Mouse (Mus musculus): ENCODE results near the gene Gm49366. TPM values are rescaled to one million over a fixed set of nuclear protein-coding genes. Genes with fewer than 3 reads are reported as not detected.

Gm49366 gene
- polyA plus RNA-seq, 1 experiment: not detected

- WGBS: 70% methylated on average over 2 of the region's 2 CpGs
- H3K4me1 ChIP-seq (ENCODE audit: control insufficient read depth, insufficient read depth, low read length): no peaks in the 10 kb centered on the region
- peak overlapping the region; percentile 56 for H3K4me3 ChIP-seq (replicated peaks; ENCODE audit: insufficient read depth, low read depth, low read length)
- TF ChIP-seq POLR2A (IDR thresholded peaks at IDR 0.05; ENCODE audit: borderline replicate concordance, insufficient read depth, low read length) (no peak), CTCF (IDR thresholded peaks at IDR 0.05; ENCODE audit: borderline replicate concordance, insufficient read depth, low read depth, low read length) (no peak)
- no peaks in the 10 kb centered on the region for H3K27me3 ChIP-seq (ENCODE audit: control insufficient read depth, insufficient read depth, low read length)
- H3K27ac ChIP-seq (ENCODE audit: insufficient read depth, low read length): no peak overlapping the region
- DNase-seq: no peak
These were observed 62.7 kb downstream of the Gm49366 start for GRCm38 (mm10) chr12:84101493-84101845.

GRCm38 (mm10) chr12:84107012-84107411 lies 68.3 kb downstream of the Gm49366 start:
- no peaks in the 10 kb centered on the region for H3K4me1 ChIP-seq (ENCODE audit: control insufficient read depth, insufficient read depth, low read length)
- DNase-seq: no peak
- no peaks in the 10 kb centered on the region for H3K27me3 ChIP-seq (ENCODE audit: control insufficient read depth, insufficient read depth, low read length)
- 92% methylated on average over 3 of the region's 3 CpGs for WGBS
- no peak for TF ChIP-seq CTCF (IDR thresholded peaks at IDR 0.05; ENCODE audit: borderline replicate concordance, insufficient read depth, low read depth, low read length)
- TF ChIP-seq POLR2A (IDR thresholded peaks at IDR 0.05; ENCODE audit: borderline replicate concordance, insufficient read depth, low read length): no peak
- no peak overlapping the region for H3K4me3 ChIP-seq (replicated peaks; ENCODE audit: insufficient read depth, low read depth, low read length)
- no peak overlapping the region for H3K27ac ChIP-seq (ENCODE audit: insufficient read depth, low read length)

- no peaks in the 10 kb centered on the region for H3K4me1 ChIP-seq (ENCODE audit: control insufficient read depth, insufficient read depth, low read length)
- TF ChIP-seq CTCF (IDR thresholded peaks at IDR 0.05; ENCODE audit: borderline replicate concordance, insufficient read depth, low read depth, low read length) (no peak), POLR2A (IDR thresholded peaks at IDR 0.05; ENCODE audit: borderline replicate concordance, insufficient read depth, low read length) (no peak)
- no peak overlapping the region for H3K4me3 ChIP-seq (replicated peaks; ENCODE audit: insufficient read depth, low read depth, low read length)
- H3K27me3 ChIP-seq (ENCODE audit: control insufficient read depth, insufficient read depth, low read length): no peaks in the 10 kb centered on the region
- no peak for DNase-seq
- H3K27ac ChIP-seq (ENCODE audit: insufficient read depth, low read length): no peak overlapping the region
- WGBS: 64% methylated on average over 1 of the region's 1 CpGs
These were observed 69.0 kb downstream of the Gm49366 start for GRCm38 (mm10) chr12:84107692-84108091.

Other genes with a start within 250 kb of the Gm49366 start
- 54.5 and 60.1 TPM in 2 replicates for gene Numb, start 117.0 kb upstream of the Gm49366 start, polyA plus RNA-seq (2012; rRNA removed)
- 8.9 and 9.6 TPM in 2 replicates for gene Riox1, start 88.3 kb upstream of the Gm49366 start, polyA plus RNA-seq (2012; rRNA removed)
- gene Heatr4, start 54.1 kb upstream of the Gm49366 start, polyA plus RNA-seq (2012; rRNA removed): 0.03 and 0.05 TPM in 2 replicates
- gene Acot2, start 51.1 kb upstream of the Gm49366 start, polyA plus RNA-seq (2012; rRNA removed): 6.4 and 6.8 TPM in 2 replicates
- 18.2 and 19.3 TPM in 2 replicates for gene Acot1, start 29.4 kb upstream of the Gm49366 start, polyA plus RNA-seq (2012; rRNA removed)
- gene Acot4, start 556 bp upstream of the Gm49366 start, polyA plus RNA-seq (2012; rRNA removed): 0.24 and 0.43 TPM in 2 replicates
- 0.61 and 0.62 TPM in 2 replicates for gene Acot3, start 13.2 kb downstream of the Gm49366 start, polyA plus RNA-seq (2012; rRNA removed)
- gene Acot5, start 30.4 kb downstream of the Gm49366 start, polyA plus RNA-seq (2012; rRNA removed): 1.1 and 1.3 TPM in 2 replicates
- 5.5 and 6.6 TPM in 2 replicates for gene Acot6, start 61.7 kb downstream of the Gm49366 start, polyA plus RNA-seq (2012; rRNA removed)
- 22.6 and 23.8 TPM in 2 replicates for gene Dnal1, start 75.4 kb downstream of the Gm49366 start, polyA plus RNA-seq (2012; rRNA removed)
- 0.68 and 0.84 TPM in 2 replicates for gene Pnma1, start 109.6 kb downstream of the Gm49366 start, polyA plus RNA-seq (2012; rRNA removed)
- gene Elmsan1, start 179.9 kb downstream of the Gm49366 start, polyA plus RNA-seq (2012; rRNA removed): 8.4 and 9.7 TPM in 2 replicates
- 28.8 and 30.2 TPM in 2 replicates for gene Ptgr2, start 246.3 kb downstream of the Gm49366 start, polyA plus RNA-seq (2012; rRNA removed)